Mouse (Mus musculus) heart, adult 2 months (tissue): Measurements from ENCODE around the gene Sesn3.
"Not testable (repeated sequence)": the region's sequence is repeated elsewhere in the genome, so short reads cannot be mapped to it uniquely, and the experiment has no call there.

Source experiments
- CTCF ChIP-seq: fragments of 200-600 bp; IDR thresholded peaks from 2 replicates; pipeline ENCODE4 v1.8.1; 2022; ENCODE audit warnings: antibody characterized with exemption, mild to moderate bottlenecking, moderate library complexity
- EP300 ChIP-seq: fragments of 200-500 bp; IDR thresholded peaks from 2 replicates; pipeline ENCODE4 v1.6.1; 2011; ENCODE audit warnings: low read depth, low read length, control low read depth; ENCODE audit not compliant: insufficient read depth
- POLR2A ChIP-seq: fragments of 200-500 bp; IDR thresholded peaks from 2 replicates; pipeline ENCODE4 v1.6.1; 2011; ENCODE audit warnings: mild to moderate bottlenecking, low read depth, low read length, control low read depth; ENCODE audit not compliant: insufficient read depth

GRCm38 (mm10) chr9:14227086-14227485, 47.8 kb upstream of the Sesn3 start:
- TF ChIP-seq CTCF, POLR2A, EP300: not testable (repeated sequence)
